Mouse (Mus musculus): ENCODE results near the gene Kctd5. TPM values are rescaled to one million over a fixed set of nuclear protein-coding genes. Genes with fewer than 3 reads are reported as not detected.

Kctd5 gene
- polyA plus RNA-seq, 1 experiment from 2014 or later: 80.0 TPM

GRCm38 (mm10) chr17:24005049-24005448 is 68.2 kb downstream of the Kctd5 start:
- H3K27ac ChIP-seq (ENCODE audit: low read depth, low read length): no peak overlapping the region
- no peak for ATAC-seq (ENCODE audit: low FRiP score)
- no peaks in the 10 kb centered on the region for H3K36me3 ChIP-seq (ENCODE audit: control insufficient read depth, insufficient read depth, low read length)
- no peak overlapping the region for H3K9ac ChIP-seq (ENCODE audit: low read length)
- no peaks in the 10 kb centered on the region for H3K27me3 ChIP-seq (ENCODE audit: control insufficient read depth, insufficient read depth, low read length)
- H3K4me3 ChIP-seq (ENCODE audit: low read depth, low read length): no peak overlapping the region
- no peak for DNase-seq (ENCODE audit: low spot score, missing footprints)
- no peaks in the 10 kb centered on the region for H3K9me3 ChIP-seq (ENCODE audit: control insufficient read depth, low read length)
- 95% methylated on average over 3 of the region's 3 CpGs for WGBS
- no peaks in the 10 kb centered on the region for H3K4me1 ChIP-seq (ENCODE audit: control insufficient read depth, insufficient read depth, low read length)
- H3K4me2 ChIP-seq: no peak overlapping the region

DNA sequence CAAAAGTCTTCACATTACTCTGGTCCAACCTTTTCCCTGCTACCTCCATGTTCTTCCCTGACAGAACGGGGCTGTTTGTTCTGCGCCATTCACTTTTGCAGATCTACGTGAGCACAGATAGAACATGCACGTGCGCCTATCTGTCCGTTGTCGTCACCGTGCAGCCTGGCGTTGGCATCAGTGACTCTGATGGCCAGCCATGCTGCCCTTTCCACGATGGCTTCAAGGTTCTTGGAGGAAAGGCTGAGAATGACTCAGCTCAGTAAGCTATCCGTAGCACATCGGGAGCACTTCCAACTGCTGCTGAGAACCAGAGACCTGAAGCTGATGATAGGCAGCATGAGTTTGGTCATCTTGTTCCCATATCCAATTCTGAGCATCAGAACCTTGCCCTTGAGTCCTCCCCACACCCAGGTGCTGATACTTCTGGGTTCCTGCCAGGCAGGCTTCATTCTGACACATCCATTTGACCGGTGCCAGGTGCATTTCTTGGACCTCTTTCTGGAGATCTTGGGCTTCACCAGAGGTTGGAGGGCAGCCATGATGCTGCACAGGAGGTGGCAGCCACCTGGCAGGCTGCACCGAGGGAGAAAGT is 69.1 kb downstream of the Kctd5 start:
- Histone ChIP-seq H3K27ac (ENCODE audit: low read depth, low read length) (no peak overlapping the region), H3K4me1 (ENCODE audit: control insufficient read depth, insufficient read depth, low read length) (no peaks in the 10 kb centered on the region), H3K27me3 (ENCODE audit: control insufficient read depth, insufficient read depth, low read length) (no peaks in the 10 kb centered on the region), H3K4me2 (no peak overlapping the region), H3K9ac (ENCODE audit: low read length) (no peak overlapping the region), H3K36me3 (ENCODE audit: control insufficient read depth, insufficient read depth, low read length) (no peaks in the 10 kb centered on the region), H3K9me3 (ENCODE audit: control insufficient read depth, low read length) (no peaks in the 10 kb centered on the region), H3K4me3 (ENCODE audit: low read depth, low read length) (no peak overlapping the region)
- no peak for DNase-seq (ENCODE audit: low spot score, missing footprints)
- 90% methylated on average over 14 of the region's 14 CpGs for WGBS
- no peak for ATAC-seq (ENCODE audit: low FRiP score)

DNA sequence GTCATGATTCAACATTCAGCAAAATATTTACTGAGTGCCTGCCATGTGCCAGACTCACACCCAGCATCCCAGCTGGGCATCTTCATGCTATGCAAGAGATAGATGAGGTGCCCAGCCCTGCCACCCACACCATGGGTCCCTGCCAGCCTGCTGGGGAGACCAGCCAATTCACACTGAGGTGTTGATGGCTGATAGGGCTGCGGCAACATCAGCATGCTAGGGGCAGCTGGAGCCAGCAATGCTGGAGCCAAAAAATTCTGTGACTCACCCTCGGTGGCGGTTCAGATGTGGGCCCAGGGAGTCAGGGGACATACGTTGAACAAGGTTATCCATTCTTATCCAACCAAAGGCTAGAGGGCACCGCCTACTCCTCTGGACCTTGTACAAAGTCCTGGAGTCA is 72.9 kb downstream of the Kctd5 start:
- ATAC-seq (ENCODE audit: low FRiP score): no peak
- Histone ChIP-seq H3K4me2 (no peak overlapping the region), H3K27me3 (ENCODE audit: control insufficient read depth, insufficient read depth, low read length) (no peaks in the 10 kb centered on the region), H3K4me1 (ENCODE audit: control insufficient read depth, insufficient read depth, low read length) (no peaks in the 10 kb centered on the region), H3K4me3 (ENCODE audit: low read depth, low read length) (no peak overlapping the region), H3K36me3 (ENCODE audit: control insufficient read depth, insufficient read depth, low read length) (no peaks in the 10 kb centered on the region), H3K27ac (ENCODE audit: low read depth, low read length) (no peak overlapping the region), H3K9me3 (ENCODE audit: control insufficient read depth, low read length) (no peaks in the 10 kb centered on the region), H3K9ac (ENCODE audit: low read length) (no peak overlapping the region)
- DNase-seq (ENCODE audit: low spot score, missing footprints): no peak
- WGBS: 81% methylated on average over 5 of the region's 5 CpGs

DNA sequence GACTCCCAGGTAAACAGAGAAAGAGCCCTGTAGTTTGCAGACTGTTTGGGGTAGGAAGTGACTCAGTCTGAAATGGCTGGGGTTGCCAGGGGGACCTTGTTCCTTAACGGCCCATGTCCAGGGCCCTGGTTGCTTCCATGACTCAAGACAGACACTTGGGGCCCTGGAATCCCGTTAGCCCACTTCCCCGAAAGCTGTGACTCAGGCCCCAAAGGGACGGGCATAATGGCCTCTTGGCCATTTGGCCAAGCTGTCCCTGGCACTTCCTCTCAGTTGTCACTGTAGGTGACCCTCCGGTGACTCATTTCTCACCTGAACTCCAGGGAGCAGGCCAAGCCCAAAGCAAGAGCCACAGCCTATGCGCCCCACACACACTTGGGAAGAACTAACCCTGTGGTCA is 74.9 kb downstream of the Kctd5 start:
- no peaks in the 10 kb centered on the region for H3K36me3 ChIP-seq (ENCODE audit: control insufficient read depth, insufficient read depth, low read length)
- no peak overlapping the region for H3K4me3 ChIP-seq (ENCODE audit: low read depth, low read length)
- 0 out of 2 replicates have a peak, but pooled peaks cover 3% of the 10 kb centered on the region for H3K4me1 ChIP-seq (ENCODE audit: control insufficient read depth, insufficient read depth, low read length)
- no peaks in the 10 kb centered on the region for H3K9me3 ChIP-seq (ENCODE audit: control insufficient read depth, low read length)
- H3K27me3 ChIP-seq (ENCODE audit: control insufficient read depth, insufficient read depth, low read length): no peaks in the 10 kb centered on the region
- no peak overlapping the region for H3K9ac ChIP-seq (ENCODE audit: low read length)
- H3K4me2 ChIP-seq: no peak overlapping the region
- DNase-seq (ENCODE audit: low spot score, missing footprints): no peak
- no peak overlapping the region for H3K27ac ChIP-seq (ENCODE audit: low read depth, low read length)
- 78% methylated on average over 6 of the region's 6 CpGs for WGBS
- ATAC-seq (ENCODE audit: low FRiP score): no peak

GRCm38 (mm10) chr17:23997901-23998300 is 75.4 kb downstream of the Kctd5 start, which contains the start of gene Prss22:
Gene Prss22, minus strand, starts transcription at chr17:23998100.
- Histone ChIP-seq H3K9me3 (ENCODE audit: control insufficient read depth, low read length) (no peaks in the 10 kb centered on the region), H3K4me1 (ENCODE audit: control insufficient read depth, insufficient read depth, low read length) (0 out of 2 replicates have a peak, but pooled peaks cover 3% of the 10 kb centered on the region), H3K9ac (ENCODE audit: low read length) (no peak within 1 kb of the TSS), H3K27ac (ENCODE audit: low read depth, low read length) (no peak within 1 kb of the TSS), H3K4me2 (no peak within 1 kb of the TSS), H3K36me3 (ENCODE audit: control insufficient read depth, insufficient read depth, low read length) (no peaks in the 10 kb centered on the region), H3K4me3 (ENCODE audit: low read depth, low read length) (no peak within 1 kb of the TSS), H3K27me3 (ENCODE audit: control insufficient read depth, insufficient read depth, low read length) (no peaks in the 10 kb centered on the region)
- DNase-seq (ENCODE audit: low spot score, missing footprints) (no peak), ATAC-seq (ENCODE audit: low FRiP score) (no peak)
- WGBS: 71% methylated on average over 2 of the region's 2 CpGs

Small RNA genes within 50 kb of the gene (microRNA-seq; reads per million reads assigned to microRNA genes)
- not detected for gene Gm27700

Other genes starting within 250 kb of the Kctd5 start
- gene Elob, start 244.3 kb downstream of the Kctd5 start, polyA plus RNA-seq (2014; fragmentation: Nextera tagmentation; extraction: Ambion mirVana): 1,062 and 1,170 TPM in 2 replicates
- 0.27 TPM in 1 of 2 replicates, not detected in the other for gene Prss33, start 237.4 kb downstream of the Kctd5 start, polyA plus RNA-seq (2014; fragmentation: Nextera tagmentation; extraction: Ambion mirVana)
- gene Prss32, start 229.6 kb downstream of the Kctd5 start, polyA plus RNA-seq (2014; fragmentation: Nextera tagmentation; extraction: Ambion mirVana): not detected in 2 replicates
- 0.41 and 0.81 TPM in 2 replicates for gene Prss41, start 229.3 kb downstream of the Kctd5 start, polyA plus RNA-seq (2014; fragmentation: Nextera tagmentation; extraction: Ambion mirVana)
- not detected in 2 replicates for gene Prss21, start 205.4 kb downstream of the Kctd5 start, polyA plus RNA-seq (2014; fragmentation: Nextera tagmentation; extraction: Ambion mirVana)
- not detected in 2 replicates for gene Dcpp1, start 192.6 kb downstream of the Kctd5 start, polyA plus RNA-seq (2014; fragmentation: Nextera tagmentation; extraction: Ambion mirVana)
- gene Dcpp2, start 192.6 kb downstream of the Kctd5 start, polyA plus RNA-seq (2014; fragmentation: Nextera tagmentation; extraction: Ambion mirVana): not detected in 2 replicates
- gene Dcpp3, start 156.0 kb downstream of the Kctd5 start, polyA plus RNA-seq (2014; fragmentation: Nextera tagmentation; extraction: Ambion mirVana): not detected in 2 replicates
- not detected in 2 replicates for gene Sbp, start 131.8 kb downstream of the Kctd5 start, polyA plus RNA-seq (2014; fragmentation: Nextera tagmentation; extraction: Ambion mirVana)
- gene Sbpl, start 118.2 kb downstream of the Kctd5 start, polyA plus RNA-seq (2014; fragmentation: Nextera tagmentation; extraction: Ambion mirVana): not detected in 2 replicates
- gene Prss30, start 92.9 kb downstream of the Kctd5 start, polyA plus RNA-seq (2014; fragmentation: Nextera tagmentation; extraction: Ambion mirVana): not detected in 2 replicates
- gene Prss22, start 75.4 kb downstream of the Kctd5 start, polyA plus RNA-seq (2014; fragmentation: Nextera tagmentation; extraction: Ambion mirVana): 0.19 TPM in 1 of 2 replicates, not detected in the other
- not detected in 2 replicates for gene Prss27, start 35.3 kb downstream of the Kctd5 start, polyA plus RNA-seq (2014; fragmentation: Nextera tagmentation; extraction: Ambion mirVana)
- 41.2 and 47.7 TPM in 2 replicates for gene Pdpk1, start 77.4 kb upstream of the Kctd5 start, polyA plus RNA-seq (2014; fragmentation: Nextera tagmentation; extraction: Ambion mirVana)
- 26.8 and 27.3 TPM in 2 replicates for gene Amdhd2, start 90.3 kb upstream of the Kctd5 start, polyA plus RNA-seq (2014; fragmentation: Nextera tagmentation; extraction: Ambion mirVana)
- gene Atp6v0c, start 96.2 kb upstream of the Kctd5 start, polyA plus RNA-seq (2014; fragmentation: Nextera tagmentation; extraction: Ambion mirVana): 437 and 465 TPM in 2 replicates
- 6.5 and 7.3 TPM in 2 replicates for gene Tbc1d24, start 132.1 kb upstream of the Kctd5 start, polyA plus RNA-seq (2014; fragmentation: Nextera tagmentation; extraction: Ambion mirVana)
- 2.3 and 3.0 TPM in 2 replicates for gene Ntn3, start 136.0 kb upstream of the Kctd5 start, polyA plus RNA-seq (2014; fragmentation: Nextera tagmentation; extraction: Ambion mirVana)
- gene Tedc2, start 147.4 kb upstream of the Kctd5 start, polyA plus RNA-seq (2014; fragmentation: Nextera tagmentation; extraction: Ambion mirVana): 15.1 and 16.9 TPM in 2 replicates
- 89.9 and 98.6 TPM in 2 replicates for gene Ccnf, start 178.0 kb upstream of the Kctd5 start, polyA plus RNA-seq (2014; fragmentation: Nextera tagmentation; extraction: Ambion mirVana)

Data from midbrain, embryonic 11.5 days (tissue).